Mouse (Mus musculus) limb, embryonic 10.5 days (tissue): Measurements from ENCODE around the gene Chaf1b. TPM values are rescaled to one million over a fixed set of nuclear protein-coding genes. Genes with fewer than 3 reads are reported as not detected.

ENCODE experiments used
- DNase-seq: peaks from one replicate; pipeline ENCODE4 v3.0.0-alpha.2; 2017; ENCODE audit warnings: low spot score
- H3K27ac ChIP-seq: fragments of 300-500 bp; sonication (generic); 2 replicates; pipeline ENCODE4 v1.5.1; 2016; ENCODE audit warnings: mild to moderate bottlenecking
- H3K27me3 ChIP-seq: fragments of 300-500 bp; sonication (generic); 2 replicates; pipeline ENCODE4 v1.6.1; 2016; ENCODE audit warnings: low read depth, mild to moderate bottlenecking; ENCODE audit not compliant: poor library complexity, severe bottlenecking
- H3K36me3 ChIP-seq: fragments of 300-500 bp; sonication (generic); 2 replicates; pipeline ENCODE4 v1.6.1; 2016; ENCODE audit warnings: mild to moderate bottlenecking, moderate library complexity
- H3K4me1 ChIP-seq: fragments of 300-500 bp; sonication (generic); 2 replicates; pipeline ENCODE4 v1.6.1; 2016
- H3K4me3 ChIP-seq: fragments of 300-500 bp; sonication (generic); 2 replicates; pipeline ENCODE4 v1.5.1; 2016; ENCODE audit warnings: mild to moderate bottlenecking, moderate library complexity
- H3K9me3 ChIP-seq: fragments of 300-500 bp; sonication (generic); replicated peaks from 2 replicates; pipeline ENCODE4 v1.6.1; 2016; ENCODE audit warnings: mild to moderate bottlenecking
- WGBS: fragments of 180-500 bp; shearing (Covaris S2); methylation state at CpG from one replicate; pipeline ENCODE4 v1.1.7; 2016; 5-methylcytosine and 5-hydroxymethylcytosine counted together
- polyA plus RNA-seq: library from polyadenylated mRNA; unstranded; fragments of >200 nt; fragmentation: Nextera tagmentation; extraction: Ambion mirVana; gene quantifications from 2 replicates; pipeline ENCODE4 v1.2.1, GENCODE M21; 2016

Chaf1b gene
- polyA plus RNA-seq, 1 experiment from 2014 or later: 137 TPM

GRCm38 (mm10) chr16:93938400-93938846 lies 54.7 kb downstream of the Chaf1b start:
- peak; percentile 90 for DNase-seq
- Histone ChIP-seq H3K36me3 (no peaks in the 10 kb centered on the region), H3K4me3 (peak overlapping the region; percentile 39), H3K4me1 (peaks cover 59% of the 10 kb centered on the region), H3K9me3 (no peaks in the 10 kb centered on the region), H3K27me3 (peaks cover 44% of the 10 kb centered on the region), H3K27ac (peak overlapping the region; percentile 77)
- 18% methylated on average over 16 of the region's 16 CpGs for WGBS

GRCm38 (mm10) chr16:93939961-93940360 lies 56.3 kb downstream of the Chaf1b start:
- Histone ChIP-seq H3K27ac (peak overlapping the region; percentile 79), H3K9me3 (no peaks in the 10 kb centered on the region), H3K4me3 (no peak overlapping the region; the same call in 1 of the 2 replicates), H3K4me1 (peaks cover 54% of the 10 kb centered on the region), H3K27me3 (peaks cover 31% of the 10 kb centered on the region), H3K36me3 (no peaks in the 10 kb centered on the region)
- DNase-seq: peak; percentile 70
- 31% methylated on average over 4 of the region's 4 CpGs for WGBS

- WGBS: 87% methylated on average over 10 of the region's 10 CpGs
- H3K4me3 ChIP-seq: no peak overlapping the region
- no peak for DNase-seq
- peaks cover 42% of the 10 kb centered on the region for H3K4me1 ChIP-seq
- H3K9me3 ChIP-seq: no peaks in the 10 kb centered on the region
- H3K27me3 ChIP-seq: peaks cover 11% of the 10 kb centered on the region
- no peaks in the 10 kb centered on the region for H3K36me3 ChIP-seq
- H3K27ac ChIP-seq: peak overlapping the region; percentile 27; the same call in 1 of the 2 replicates
Observed at GRCm38 (mm10) chr16:93941781-93942567, 58.3 kb downstream of the Chaf1b start.

GRCm38 (mm10) chr16:93942796-93943502 lies 59.2 kb downstream of the Chaf1b start:
- WGBS: 91% methylated on average over 10 of the region's 10 CpGs
- Histone ChIP-seq H3K36me3 (no peaks in the 10 kb centered on the region), H3K4me1 (peaks cover 44% of the 10 kb centered on the region), H3K27me3 (peaks cover 1% of the 10 kb centered on the region; the same call in 1 of the 2 replicates), H3K4me3 (no peak overlapping the region), H3K9me3 (no peaks in the 10 kb centered on the region), H3K27ac (no peak overlapping the region)
- DNase-seq: no peak

GRCm38 (mm10) chr16:93944301-93944700 lies 60.6 kb downstream of the Chaf1b start:
- DNase-seq: no peak
- peaks cover 36% of the 10 kb centered on the region for H3K4me1 ChIP-seq
- H3K27me3 ChIP-seq: peaks cover 3% of the 10 kb centered on the region; the same call in 1 of the 2 replicates
- H3K27ac ChIP-seq: no peak overlapping the region
- WGBS: 81% methylated on average over 6 of the region's 6 CpGs
- H3K36me3 ChIP-seq: no peaks in the 10 kb centered on the region
- H3K9me3 ChIP-seq: no peaks in the 10 kb centered on the region
- H3K4me3 ChIP-seq: no peak overlapping the region

GRCm38 (mm10) chr16:93947396-93947795 lies 63.7 kb downstream of the Chaf1b start:
- Histone ChIP-seq H3K9me3 (no peaks in the 10 kb centered on the region), H3K27me3 (peaks cover 16% of the 10 kb centered on the region; the same call in 1 of the 2 replicates), H3K36me3 (no peaks in the 10 kb centered on the region), H3K4me1 (peaks cover 23% of the 10 kb centered on the region), H3K27ac (no peak overlapping the region), H3K4me3 (no peak overlapping the region)
- DNase-seq: no peak
- 89% methylated on average over 4 of the region's 4 CpGs for WGBS

Other genes with a start within 250 kb of the Chaf1b start
- gene Cbr3, start 200.7 kb upstream of the Chaf1b start, polyA plus RNA-seq: 0.60 and 0.93 TPM in 2 replicates
- gene Dop1b, start 172.0 kb upstream of the Chaf1b start, polyA plus RNA-seq: 3.4 and 5.3 TPM in 2 replicates
- gene Morc3, start 51.8 kb upstream of the Chaf1b start, polyA plus RNA-seq: 28.9 and 31.0 TPM in 2 replicates
- gene Cldn14, start 124.9 kb downstream of the Chaf1b start, polyA plus RNA-seq: not detected in 2 replicates
- gene Sim2, start 201.0 kb downstream of the Chaf1b start, polyA plus RNA-seq: 2.2 and 2.9 TPM in 2 replicates